Mouse (Mus musculus) stomach, postnatal 0 days (tissue): ENCODE data around the gene Gm10097. TPM values are rescaled to one million over a fixed set of nuclear protein-coding genes. Genes with fewer than 3 reads are reported as not detected.

ENCODE experiments used
- ATAC-seq: fragments of 200-750 bp; cut with Nextera tagmentation; 2 replicates; pipeline ENCODE4 v1.8.0; 2017; ENCODE audit not compliant: low FRiP score, low TSS enrichment
- DNase-seq: peaks from one replicate; pipeline ENCODE4 v3.0.0-alpha.2; 2016; ENCODE audit warnings: low spot score
- H3K27ac ChIP-seq: fragments of 300-500 bp; sonication (generic); replicated peaks from 2 replicates; pipeline ENCODE4 v1.5.1; 2014; ENCODE audit warnings: mild to moderate bottlenecking, control low read depth
- H3K27me3 ChIP-seq: fragments of 300-500 bp; sonication (generic); 2 replicates; pipeline ENCODE4 v1.6.1; 2014; ENCODE audit warnings: low read length; ENCODE audit not compliant: control insufficient read depth, insufficient read depth
- H3K36me3 ChIP-seq: fragments of 300-500 bp; sonication (generic); 2 replicates; pipeline ENCODE4 v1.6.1; 2014; ENCODE audit warnings: low read length, mixed read lengths; ENCODE audit not compliant: control insufficient read depth, insufficient read depth
- H3K4me1 ChIP-seq: fragments of 300-500 bp; sonication (generic); replicated peaks from 2 replicates; pipeline ENCODE4 v1.6.1; 2014; ENCODE audit warnings: antibody characterized with exemption; ENCODE audit not compliant: control insufficient read depth, insufficient read depth
- H3K4me2 ChIP-seq: fragments of 300-500 bp; sonication (generic); replicated peaks from 2 replicates; pipeline ENCODE4 v1.6.1; 2014; ENCODE audit warnings: low read depth, mild to moderate bottlenecking, control low read depth, moderate library complexity
- H3K4me3 ChIP-seq: fragments of 300-500 bp; sonication (generic); 2 replicates; pipeline ENCODE4 v1.5.1; 2014; ENCODE audit warnings: low read depth, low read length, control low read depth
- H3K9ac ChIP-seq: fragments of 300-500 bp; sonication (generic); 2 replicates; pipeline ENCODE4 v1.6.1; 2014; ENCODE audit warnings: mild to moderate bottlenecking, low read length, control low read depth, mixed read lengths
- H3K9me3 ChIP-seq: fragments of 300-500 bp; sonication (generic); 2 replicates; pipeline ENCODE4 v1.6.1; 2016; ENCODE audit warnings: low read length; ENCODE audit not compliant: control insufficient read depth
- CTCF ChIP-seq: IDR thresholded peaks from 2 replicates; pipeline ENCODE4 v1.5.1; 2016; ENCODE audit warnings: antibody characterized with exemption, low read depth, mild to moderate bottlenecking, moderate library complexity
- EP300 ChIP-seq: optimal IDR thresholded peaks from 2 replicates; pipeline ENCODE3; 2016; ENCODE audit warnings: antibody characterized with exemption
- WGBS: fragments of 180-500 bp; shearing (Covaris S2); extraction: QIAGEN DNeasy Blood & Tissue Kit; methylation state at CpG from one replicate; pipeline ENCODE4 v1.1.7; 2014; 5-methylcytosine and 5-hydroxymethylcytosine counted together
- polyA plus RNA-seq: library from polyadenylated mRNA; unstranded; fragments of >200 nt; fragmentation: Nextera tagmentation; extraction: Ambion mirVana; gene quantifications from 2 replicates; pipeline ENCODE4 v1.2.1, GENCODE M21; 2015

The Gm10097 gene
- polyA plus RNA-seq, 1 experiment from 2014 or later, result 0.06 TPM

- H3K4me3 ChIP-seq, result no peak overlapping the region
- H3K36me3 ChIP-seq, result peaks cover 6% of the 10 kb centered on the region; the same call in 1 of the 2 replicates
- H3K9ac ChIP-seq, result no peak overlapping the region
- no peak overlapping the region for H3K27ac ChIP-seq
- TF ChIP-seq CTCF (no peak), EP300 (no peak)
- H3K4me1 ChIP-seq, result no peaks in the 10 kb centered on the region
- H3K27me3 ChIP-seq, result no peaks in the 10 kb centered on the region
- DNase-seq, result no peak
- 74% methylated on average over 15 of the region's 15 CpGs for WGBS
- no peaks in the 10 kb centered on the region for H3K9me3 ChIP-seq
- no peak for ATAC-seq
- no peak overlapping the region for H3K4me2 ChIP-seq
Measured at GRCm38 (mm10) chr10:5032192-5033048, 36.6 kb upstream of the Gm10097 start.

GRCm38 (mm10) chr10:5041254-5041653 is 27.7 kb upstream of the Gm10097 start:
- Histone ChIP-seq H3K9ac (no peak overlapping the region), H3K9me3 (no peaks in the 10 kb centered on the region), H3K4me2 (no peak overlapping the region), H3K4me3 (no peak overlapping the region), H3K4me1 (no peaks in the 10 kb centered on the region), H3K27ac (no peak overlapping the region), H3K27me3 (no peaks in the 10 kb centered on the region), H3K36me3 (peaks cover 9% of the 10 kb centered on the region; the same call in 1 of the 2 replicates)
- no peak for TF ChIP-seq EP300
- TF ChIP-seq CTCF, result no peak
- ATAC-seq (no peak), DNase-seq (no peak)
- 69% methylated on average over 8 of the region's 8 CpGs for WGBS

GRCm38 (mm10) chr10:5044481-5044880 is 24.5 kb upstream of the Gm10097 start:
- peaks cover 3% of the 10 kb centered on the region; the same call in 1 of the 2 replicates for H3K36me3 ChIP-seq
- TF ChIP-seq CTCF (no peak), EP300 (no peak)
- ATAC-seq, result no peak
- H3K27me3 ChIP-seq, result no peaks in the 10 kb centered on the region
- no peak overlapping the region for H3K4me2 ChIP-seq
- H3K9ac ChIP-seq, result no peak overlapping the region
- no peak for DNase-seq
- H3K4me3 ChIP-seq, result no peak overlapping the region
- no peaks in the 10 kb centered on the region for H3K9me3 ChIP-seq
- no peaks in the 10 kb centered on the region for H3K4me1 ChIP-seq
- H3K27ac ChIP-seq, result no peak overlapping the region
- 82% methylated on average over 8 of the region's 8 CpGs for WGBS

GRCm38 (mm10) chr10:5045213-5045612 is 23.8 kb upstream of the Gm10097 start:
- no peak overlapping the region for H3K4me3 ChIP-seq
- no peaks in the 10 kb centered on the region for H3K9me3 ChIP-seq
- no peak overlapping the region for H3K27ac ChIP-seq
- 86% methylated on average over 7 of the region's 7 CpGs for WGBS
- ATAC-seq (no peak), DNase-seq (no peak)
- H3K4me1 ChIP-seq, result no peaks in the 10 kb centered on the region
- H3K9ac ChIP-seq, result no peak overlapping the region
- no peaks in the 10 kb centered on the region for H3K27me3 ChIP-seq
- H3K4me2 ChIP-seq, result no peak overlapping the region
- H3K36me3 ChIP-seq, result peaks cover 3% of the 10 kb centered on the region; the same call in 1 of the 2 replicates
- TF ChIP-seq CTCF, result no peak
- TF ChIP-seq EP300, result no peak

GRCm38 (mm10) chr10:5045671-5046070 is 23.3 kb upstream of the Gm10097 start:
- TF ChIP-seq CTCF (no peak), EP300 (no peak)
- no peak overlapping the region for H3K4me3 ChIP-seq
- no peak overlapping the region for H3K9ac ChIP-seq
- H3K4me1 ChIP-seq, result no peaks in the 10 kb centered on the region
- H3K9me3 ChIP-seq, result no peaks in the 10 kb centered on the region
- H3K27ac ChIP-seq, result no peak overlapping the region
- no peak for ATAC-seq
- WGBS, result 91% methylated on average over 5 of the region's 5 CpGs
- peaks cover 3% of the 10 kb centered on the region; the same call in 1 of the 2 replicates for H3K36me3 ChIP-seq
- H3K27me3 ChIP-seq, result no peaks in the 10 kb centered on the region
- no peak for DNase-seq
- H3K4me2 ChIP-seq, result no peak overlapping the region

GRCm38 (mm10) chr10:5056243-5056735 is 12.7 kb upstream of the Gm10097 start:
- H3K4me1 ChIP-seq, result no peaks in the 10 kb centered on the region
- DNase-seq, result no peak
- no peak for ATAC-seq
- H3K4me2 ChIP-seq, result no peak overlapping the region
- H3K27ac ChIP-seq, result no peak overlapping the region
- WGBS, result 87% methylated on average over 10 of the region's 10 CpGs
- no peak overlapping the region for H3K9ac ChIP-seq
- 0 out of 2 replicates have a peak, but pooled peaks cover 2% of the 10 kb centered on the region for H3K36me3 ChIP-seq
- TF ChIP-seq CTCF (no peak), EP300 (no peak)
- no peak overlapping the region for H3K4me3 ChIP-seq
- no peaks in the 10 kb centered on the region for H3K27me3 ChIP-seq
- no peaks in the 10 kb centered on the region for H3K9me3 ChIP-seq
